Mouse (Mus musculus) myocyte (in vitro differentiated cells): Measurements from ENCODE around the gene Urb2.

Experiments
- MAX ChIP-seq: IDR thresholded peaks from one replicate; pipeline ENCODE4 v1.6.1; 2011; ENCODE audit warnings: low read depth, mild to moderate bottlenecking, control low read depth
- MYOD1 ChIP-seq, 3 experiments: IDR thresholded peaks; one replicate each; pipeline ENCODE4 v1.6.1; 2011; ENCODE audit warnings: control low read depth in 2 of 3, low read depth in 2 of 3, mild to moderate bottlenecking in 2 of 3, moderate library complexity in 1 of 3; ENCODE audit not compliant: insufficient read length in 2 of 3, control insufficient read depth in 1 of 3
- POLR2A ChIP-seq: IDR thresholded peaks from one replicate; pipeline ENCODE4 v1.6.1; 2011; ENCODE audit warnings: low read depth, mild to moderate bottlenecking, control low read depth, moderate library complexity; ENCODE audit not compliant: insufficient read length
- POLR2AphosphoS2 ChIP-seq: IDR thresholded peaks from one replicate; pipeline ENCODE4 v1.6.1; 2011; ENCODE audit warnings: low read depth, control low read depth; ENCODE audit not compliant: insufficient read length
- SRF ChIP-seq: IDR thresholded peaks from one replicate; pipeline ENCODE4 v1.6.1; 2011; ENCODE audit warnings: low read depth; ENCODE audit not compliant: control insufficient read depth, insufficient read length
- TCF12 ChIP-seq: IDR thresholded peaks from one replicate; pipeline ENCODE4 v1.6.1; 2011; ENCODE audit warnings: mild to moderate bottlenecking, control low read depth; ENCODE audit not compliant: poor library complexity, insufficient read depth, severe bottlenecking
- USF1 ChIP-seq: IDR thresholded peaks from one replicate; pipeline ENCODE4 v1.6.1; 2011; ENCODE audit warnings: low read depth, mild to moderate bottlenecking, control low read depth, moderate library complexity

DNA sequence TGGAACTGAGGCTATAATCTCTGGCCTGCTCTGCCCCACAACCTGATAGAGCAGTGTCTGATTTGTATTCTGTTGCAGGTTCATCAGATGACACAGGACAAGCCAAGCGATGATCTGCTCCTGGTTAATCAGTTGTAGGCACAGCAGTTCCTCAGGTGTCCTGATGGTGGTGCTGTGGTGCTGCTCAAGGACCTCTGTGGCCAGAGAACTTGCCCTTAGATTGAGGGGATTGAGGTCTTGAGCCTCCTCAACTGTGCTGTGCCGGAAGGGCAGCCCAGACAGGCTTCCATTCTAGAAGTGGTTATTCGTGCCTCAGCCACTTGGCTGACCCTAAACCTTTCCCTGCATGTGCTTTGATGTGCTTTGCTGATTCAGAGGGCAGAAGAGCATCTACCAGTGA is 30.8 kb downstream of the Urb2 start:
- TF ChIP-seq TCF12 (no peak), POLR2AphosphoS2 (no peak), MAX (no peak), POLR2A (no peak), MYOD1 (IDR thresholded peaks at IDR 0.05; ENCODE audit: control insufficient read depth in 1 of 3, insufficient read length in 2 of 3, low read depth in 2 of 3) (no peak), SRF (no peak), USF1 (no peak)
